Mouse (Mus musculus) embryonic facial prominence, embryonic 11.5 days (tissue): Measurements from ENCODE around the gene Fgf8. TPM values are rescaled to one million over a fixed set of nuclear protein-coding genes. Genes with fewer than 3 reads are reported as not detected.
A peak's percentile ranks its signal among the peaks of the same experiment; 100 is the strongest.

Experiments used
- ATAC-seq: fragments of 200-750 bp; cut with Nextera tagmentation; replicated peaks from 2 replicates; pipeline ENCODE4 v1.8.0; 2017; ENCODE audit warnings: low read depth; ENCODE audit not compliant: insufficient number of reproducible peaks, low FRiP score, low TSS enrichment
- DNase-seq: peaks from one replicate; pipeline ENCODE4 v3.0.0-alpha.2; 2015; ENCODE audit warnings: low spot score
- H3K27ac ChIP-seq: fragments of 300-500 bp; sonication (generic); replicated peaks from 2 replicates; pipeline ENCODE4 v1.5.1; 2014; ENCODE audit warnings: mild to moderate bottlenecking, low read depth, low read length, control low read depth
- H3K27me3 ChIP-seq: fragments of 300-500 bp; sonication (generic); 2 replicates; pipeline ENCODE4 v1.6.1; 2014; ENCODE audit warnings: mild to moderate bottlenecking, low read length, moderate library complexity, mixed read lengths; ENCODE audit not compliant: control insufficient read depth, insufficient read depth
- H3K36me3 ChIP-seq: fragments of 300-500 bp; sonication (generic); replicated peaks from 2 replicates; pipeline ENCODE4 v1.6.1; 2014; ENCODE audit warnings: low read depth, mild to moderate bottlenecking, low read length, moderate library complexity, mixed read lengths; ENCODE audit not compliant: control insufficient read depth, insufficient read depth
- H3K4me1 ChIP-seq: fragments of 300-500 bp; sonication (generic); 2 replicates; pipeline ENCODE4 v1.6.1; 2014; ENCODE audit warnings: low read length, mixed read lengths; ENCODE audit not compliant: control insufficient read depth, insufficient read depth
- H3K4me2 ChIP-seq: fragments of 300-500 bp; sonication (generic); 2 replicates; pipeline ENCODE4 v1.6.1; 2014; ENCODE audit warnings: low read depth, mild to moderate bottlenecking, control low read depth, low read length, moderate library complexity
- H3K4me3 ChIP-seq: fragments of 300-500 bp; sonication (generic); 2 replicates; pipeline ENCODE4 v1.5.1; 2014; ENCODE audit warnings: low read depth, low read length, control low read depth
- H3K9ac ChIP-seq: fragments of 300-500 bp; sonication (generic); replicated peaks from 2 replicates; pipeline ENCODE4 v1.6.1; 2014; ENCODE audit warnings: mild to moderate bottlenecking, control low read depth, low read length
- H3K9me3 ChIP-seq: fragments of 300-500 bp; sonication (generic); replicated peaks from 2 replicates; pipeline ENCODE4 v1.6.1; 2016; ENCODE audit warnings: mild to moderate bottlenecking, low read length, inconsistent platforms, mixed read lengths; ENCODE audit not compliant: control insufficient read depth
- WGBS: fragments of 180-500 bp; shearing (Covaris S2); extraction: QIAGEN DNeasy Blood & Tissue Kit; methylation state at CpG from one replicate; pipeline ENCODE4 v1.1.7; 2014; 5-methylcytosine and 5-hydroxymethylcytosine counted together
- polyA plus RNA-seq: library from polyadenylated mRNA; unstranded; fragments of >200 nt; fragmentation: Nextera tagmentation; extraction: Ambion mirVana; gene quantifications from 2 replicates; pipeline ENCODE4 v1.2.1, GENCODE M21; 2014

The Fgf8 gene
- polyA plus RNA-seq, 1 experiment from 2014 or later: 17.7 TPM

DNA sequence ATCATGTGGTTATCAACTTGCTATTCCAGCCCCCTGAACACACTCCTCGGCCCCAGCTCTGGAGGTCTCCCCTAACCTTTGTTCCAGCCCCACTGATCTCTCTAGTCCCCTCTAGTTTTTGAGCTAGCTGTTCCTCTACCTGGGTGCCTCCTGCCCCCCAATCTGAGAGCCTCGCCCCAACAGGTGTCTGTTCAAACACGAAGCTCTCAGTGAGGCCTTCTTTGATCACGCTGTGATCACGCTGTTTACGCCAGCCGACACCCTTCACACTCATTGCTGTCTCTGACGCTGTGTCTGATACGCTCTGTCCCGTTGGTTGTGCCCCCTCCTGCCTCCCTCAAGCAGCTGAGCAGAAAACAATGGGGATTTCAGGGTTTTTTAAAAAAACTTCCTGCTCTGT, 9.2 kb downstream of the Fgf8 start:
- Histone ChIP-seq H3K27ac (no peak overlapping the region), H3K4me1 (peaks cover 8% of the 10 kb centered on the region), H3K4me3 (no peak overlapping the region), H3K36me3 (no peaks in the 10 kb centered on the region), H3K27me3 (peaks cover 52% of the 10 kb centered on the region), H3K4me2 (no peak overlapping the region), H3K9me3 (no peaks in the 10 kb centered on the region), H3K9ac (no peak overlapping the region)
- DNase-seq (no peak), ATAC-seq (no peak)
- WGBS: 9% methylated on average over 10 of the region's 10 CpGs

DNA sequence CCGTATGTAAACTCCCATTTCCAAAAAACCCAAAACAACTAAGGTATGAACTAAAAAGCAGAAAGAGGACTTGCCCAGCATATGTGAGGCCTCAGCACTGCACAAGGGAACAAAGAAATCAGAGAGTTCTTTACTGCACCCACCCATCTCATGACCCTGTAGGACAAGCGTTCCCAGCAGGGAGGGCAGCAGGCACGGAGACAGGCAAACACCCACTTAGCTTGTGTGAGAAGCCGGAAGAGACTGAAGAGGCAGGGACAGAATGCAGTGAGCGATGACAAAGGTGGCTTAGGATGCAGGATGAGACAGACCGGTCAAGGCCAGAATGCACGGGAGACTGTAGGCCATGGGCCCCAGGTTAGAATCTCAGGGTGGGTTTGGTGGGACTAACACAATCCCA, 11.1 kb downstream of the Fgf8 start:
- no peak for ATAC-seq
- no peak for DNase-seq
- peaks cover 33% of the 10 kb centered on the region for H3K27me3 ChIP-seq
- no peak overlapping the region for H3K9ac ChIP-seq
- H3K27ac ChIP-seq: no peak overlapping the region
- no peaks in the 10 kb centered on the region for H3K9me3 ChIP-seq
- no peak overlapping the region for H3K4me3 ChIP-seq
- no peak overlapping the region for H3K4me2 ChIP-seq
- H3K4me1 ChIP-seq: no peaks in the 10 kb centered on the region
- no peaks in the 10 kb centered on the region for H3K36me3 ChIP-seq
- WGBS: 80% methylated on average over 7 of the region's 7 CpGs

DNA sequence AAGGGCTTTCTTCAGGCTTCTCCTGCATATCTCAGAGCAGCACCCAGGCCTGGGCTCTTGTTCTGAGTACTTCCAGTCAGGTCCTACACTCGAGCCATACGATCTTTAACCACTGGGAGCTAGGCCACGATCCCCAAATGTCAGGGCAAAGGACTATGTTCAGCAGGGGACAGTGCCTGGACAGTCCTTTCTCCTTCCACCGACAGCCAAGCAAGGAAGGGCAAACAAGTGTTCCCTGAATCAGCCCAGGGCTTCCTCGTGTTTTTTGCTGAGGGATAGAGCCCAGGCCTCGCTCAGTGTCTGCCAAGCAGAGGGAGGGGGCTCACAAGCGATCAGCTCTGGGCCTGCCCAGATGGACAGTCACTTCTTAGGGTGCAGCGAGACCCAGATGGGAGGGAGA, 12.7 kb downstream of the Fgf8 start:
- ATAC-seq: no peak
- no peaks in the 10 kb centered on the region for H3K9me3 ChIP-seq
- no peaks in the 10 kb centered on the region; the same call in 1 of the 2 replicates for H3K4me1 ChIP-seq
- 70% methylated on average over 8 of the region's 8 CpGs for WGBS
- H3K4me3 ChIP-seq: no peak overlapping the region
- H3K27me3 ChIP-seq: peaks cover 24% of the 10 kb centered on the region
- no peaks in the 10 kb centered on the region for H3K36me3 ChIP-seq
- no peak overlapping the region for H3K9ac ChIP-seq
- DNase-seq: no peak
- no peak overlapping the region for H3K4me2 ChIP-seq
- H3K27ac ChIP-seq: no peak overlapping the region

DNA sequence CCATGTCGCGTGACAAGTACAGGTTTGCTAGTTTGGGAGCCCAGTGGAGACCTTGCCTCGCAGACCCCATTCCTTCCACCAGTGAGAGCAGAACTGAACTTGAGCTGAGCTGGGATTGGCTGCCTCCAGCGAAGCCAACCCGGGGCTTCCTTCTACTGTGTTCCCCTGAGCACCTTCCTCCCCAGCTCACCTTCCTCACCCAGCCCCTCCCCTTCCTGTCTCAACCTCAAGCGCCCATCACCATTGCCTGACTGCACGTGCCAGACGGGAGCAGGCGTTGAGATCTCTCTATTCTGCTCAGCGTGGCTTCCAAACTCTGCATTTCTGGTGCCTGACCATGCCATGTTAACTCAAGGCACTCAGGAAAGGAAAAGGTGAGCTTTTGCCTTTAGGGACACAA, 15.5 kb downstream of the Fgf8 start:
- Histone ChIP-seq H3K9me3 (no peaks in the 10 kb centered on the region), H3K4me2 (no peak overlapping the region), H3K9ac (no peak overlapping the region), H3K4me1 (no peaks in the 10 kb centered on the region; the same call in 1 of the 2 replicates), H3K36me3 (no peaks in the 10 kb centered on the region), H3K27ac (no peak overlapping the region), H3K4me3 (no peak overlapping the region), H3K27me3 (peaks cover 2% of the 10 kb centered on the region; the same call in 1 of the 2 replicates)
- DNase-seq (no peak), ATAC-seq (no peak)
- 69% methylated on average over 10 of the region's 10 CpGs for WGBS

DNA sequence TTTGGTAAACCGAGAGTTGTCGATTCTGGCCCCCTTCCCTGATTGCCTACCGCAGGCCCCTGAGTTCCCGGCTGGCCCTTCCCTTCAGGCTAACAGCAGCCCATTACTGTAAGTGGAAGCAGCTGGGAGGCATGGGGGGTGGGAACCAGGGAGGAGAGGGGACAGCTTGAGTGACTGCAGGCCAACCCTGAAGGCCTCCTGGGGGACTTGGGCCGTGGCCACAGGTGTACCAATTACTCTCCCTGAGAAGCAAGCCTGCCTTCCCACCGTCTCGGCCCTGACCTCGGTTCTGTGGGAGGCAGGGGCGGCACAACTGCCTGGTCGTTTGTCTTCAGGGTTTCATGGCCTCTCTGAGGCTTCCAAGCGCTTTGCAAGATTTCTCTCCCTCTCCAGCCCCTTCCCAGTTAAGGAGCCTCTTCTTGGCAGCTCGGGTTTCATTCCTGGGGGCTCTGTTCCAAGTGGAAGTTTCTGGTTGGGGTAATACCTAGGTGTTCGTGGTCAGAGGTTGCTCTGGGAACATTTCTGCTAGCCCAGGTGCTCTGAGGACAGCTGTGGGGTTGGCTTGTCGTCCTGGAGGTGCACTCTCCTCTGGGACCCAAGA, 16.9 kb downstream of the Fgf8 start:
- Histone ChIP-seq H3K9me3 (no peaks in the 10 kb centered on the region), H3K4me2 (no peak overlapping the region), H3K4me3 (no peak overlapping the region), H3K9ac (no peak overlapping the region), H3K4me1 (no peaks in the 10 kb centered on the region; the same call in 1 of the 2 replicates), H3K36me3 (no peaks in the 10 kb centered on the region), H3K27me3 (peaks cover 2% of the 10 kb centered on the region; the same call in 1 of the 2 replicates), H3K27ac (peak overlapping the region; percentile 62; the same call in 1 of the 2 replicates)
- 0 out of 2 replicates have a peak, but pooled peaks have one; percentile 72 for ATAC-seq
- 18% methylated on average over 14 of the region's 14 CpGs for WGBS
- peak; percentile 79 for DNase-seq

DNA sequence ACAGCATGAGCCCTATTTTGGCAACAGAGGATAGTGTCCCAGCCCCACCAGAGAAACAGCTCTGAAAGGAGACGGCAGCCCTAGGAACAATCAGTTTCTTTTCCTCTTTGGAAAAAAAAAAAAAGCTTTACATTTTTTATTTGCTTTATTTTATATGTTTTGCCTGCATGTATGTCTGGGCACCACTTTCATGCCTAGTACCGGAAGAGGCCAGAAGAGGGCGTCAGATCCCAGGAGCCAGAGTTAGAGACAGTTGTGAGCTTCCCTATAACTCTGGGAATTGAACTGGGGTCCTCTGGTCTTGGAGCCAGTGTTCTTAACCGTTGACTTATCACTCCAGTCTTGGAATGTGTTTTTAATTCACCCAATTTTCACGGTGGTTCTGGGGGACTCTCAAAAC, 20.5 kb downstream of the Fgf8 start:
- H3K9me3 ChIP-seq: no peaks in the 10 kb centered on the region
- no peaks in the 10 kb centered on the region; the same call in 1 of the 2 replicates for H3K27me3 ChIP-seq
- H3K4me1 ChIP-seq: no peaks in the 10 kb centered on the region; the same call in 1 of the 2 replicates
- no peak overlapping the region for H3K4me3 ChIP-seq
- no peak overlapping the region for H3K27ac ChIP-seq
- 66% methylated on average over 5 of the region's 5 CpGs for WGBS
- H3K4me2 ChIP-seq: no peak overlapping the region
- H3K9ac ChIP-seq: no peak overlapping the region
- ATAC-seq (no peak), DNase-seq (no peak)
- no peaks in the 10 kb centered on the region for H3K36me3 ChIP-seq

DNA sequence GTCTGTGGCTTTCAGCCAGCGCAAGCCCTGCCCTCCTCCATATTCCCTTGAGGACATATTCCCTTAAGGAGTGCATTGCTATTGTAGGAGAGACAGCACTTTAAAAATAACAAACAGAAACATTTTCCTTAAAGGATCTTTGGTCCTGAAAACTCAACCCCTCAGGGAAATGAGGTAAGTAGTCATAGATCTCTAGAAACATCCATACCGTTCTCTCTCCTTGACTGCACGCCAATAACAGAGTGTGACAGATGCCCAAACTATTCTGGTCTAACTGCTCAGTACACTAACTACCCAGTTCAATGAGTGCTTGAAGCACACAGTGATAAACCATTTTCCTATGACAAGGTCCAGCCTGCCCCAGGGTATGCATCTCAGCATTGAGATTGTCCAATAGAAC, 24.4 kb downstream of the Fgf8 start:
- no peaks in the 10 kb centered on the region for H3K9me3 ChIP-seq
- no peak overlapping the region for H3K4me3 ChIP-seq
- H3K27ac ChIP-seq: no peak overlapping the region
- H3K4me2 ChIP-seq: no peak overlapping the region; the same call in 1 of the 2 replicates
- peak overlapping the region; percentile 19; the same call in 1 of the 2 replicates for H3K9ac ChIP-seq
- H3K4me1 ChIP-seq: no peaks in the 10 kb centered on the region
- 63% methylated on average over 3 of the region's 3 CpGs for WGBS
- ATAC-seq: no peak
- no peaks in the 10 kb centered on the region for H3K27me3 ChIP-seq
- no peak for DNase-seq
- no peaks in the 10 kb centered on the region for H3K36me3 ChIP-seq

DNA sequence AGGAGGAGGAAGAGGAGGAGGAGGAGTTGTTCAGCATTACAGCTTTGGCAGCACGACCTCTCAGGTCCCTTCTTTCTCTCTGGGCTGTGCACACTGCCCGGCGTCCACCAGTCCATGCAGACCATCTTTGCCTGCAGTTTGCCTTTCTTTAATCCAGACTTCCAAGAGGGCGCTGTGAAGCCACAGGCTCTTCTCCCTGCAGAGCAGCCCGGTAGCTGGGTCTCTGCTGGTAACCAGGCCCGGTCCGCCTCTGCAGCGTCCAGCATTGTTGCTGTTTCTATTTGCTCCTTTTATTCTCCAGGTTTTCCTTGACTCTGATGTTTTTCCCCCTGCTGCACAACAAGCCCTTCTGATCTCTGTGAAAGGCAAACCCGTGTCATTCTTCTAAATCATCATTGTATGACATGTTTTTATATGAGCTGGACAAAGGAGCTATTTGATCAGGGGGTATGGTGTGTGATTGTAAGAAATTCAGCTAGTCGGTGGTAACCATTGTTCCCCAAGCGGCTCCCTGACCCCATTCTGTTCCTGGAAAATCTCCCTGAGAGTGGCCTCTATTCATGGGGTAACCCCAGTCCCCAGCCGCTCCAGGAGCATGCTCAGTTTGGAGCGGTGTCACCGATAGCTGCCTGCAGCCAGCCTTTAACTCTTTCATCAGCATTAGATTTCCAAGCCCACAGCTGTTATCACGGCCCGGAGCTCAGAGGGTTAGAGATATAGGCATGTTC, 25.1 kb downstream of the Fgf8 start:
- H3K9ac ChIP-seq: peak overlapping the region; percentile 19; the same call in 1 of the 2 replicates
- H3K4me2 ChIP-seq: peak overlapping the region; percentile 22
- peak; percentile 75 for ATAC-seq
- H3K4me3 ChIP-seq: no peak overlapping the region
- no peaks in the 10 kb centered on the region for H3K9me3 ChIP-seq
- 4% methylated on average over 16 of the region's 16 CpGs for WGBS
- no peaks in the 10 kb centered on the region for H3K27me3 ChIP-seq
- DNase-seq: peak; percentile 76
- no peaks in the 10 kb centered on the region for H3K4me1 ChIP-seq
- H3K27ac ChIP-seq: no peak overlapping the region
- no peaks in the 10 kb centered on the region for H3K36me3 ChIP-seq
